Mouse (Mus musculus): ENCODE results near the gene Gm44965. TPM values are rescaled to one million over a fixed set of nuclear protein-coding genes. Genes with fewer than 3 reads are reported as not detected.

Gene Gm44965
- total RNA-seq, 1 experiment from 2014 or later, result not detected

DNA sequence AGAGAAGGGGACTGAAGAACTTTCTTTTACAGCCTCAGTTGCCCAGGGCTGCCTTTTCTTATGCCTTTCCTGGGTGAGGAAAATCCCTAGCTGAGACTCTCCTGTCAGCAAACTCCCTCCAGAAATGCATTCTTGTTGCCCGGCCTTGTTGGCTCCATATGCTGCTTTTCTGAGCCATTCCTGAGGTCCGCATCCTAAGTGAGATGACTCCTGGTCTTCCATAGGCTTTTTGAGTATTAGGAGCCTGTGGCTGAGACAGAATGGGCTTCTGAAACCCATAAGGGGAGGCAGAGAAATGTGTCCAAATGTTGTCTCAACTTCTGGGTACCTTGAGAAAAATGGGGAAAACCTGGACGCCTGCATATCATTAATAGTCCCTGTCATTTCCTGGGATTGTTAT is 19.8 kb upstream of the Gm44965 start:
- ATAC-seq (ENCODE audit: extremely low read depth, insufficient number of reproducible peaks, low FRiP score, poor library complexity, severe bottlenecking), result no peak

DNA sequence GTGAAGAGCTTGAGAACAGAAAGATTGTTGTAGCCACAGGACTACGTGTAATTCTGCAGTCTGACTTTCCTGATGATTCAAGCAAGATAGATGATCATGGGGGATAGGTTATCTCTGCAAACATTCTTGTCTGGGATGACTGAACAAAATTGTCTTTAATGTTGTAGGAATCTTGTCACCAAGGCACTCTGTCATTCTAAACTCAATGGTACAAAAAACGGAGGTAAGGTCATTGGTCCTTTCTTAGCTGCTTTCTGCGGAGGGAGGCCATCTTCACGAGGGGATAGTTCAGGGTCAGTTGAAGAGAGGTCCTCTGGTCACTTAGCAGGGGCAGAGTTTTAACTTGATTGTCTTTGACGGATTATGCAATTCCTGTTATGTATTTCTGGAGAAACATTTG is 15.0 kb upstream of the Gm44965 start:
- no peak for ATAC-seq (ENCODE audit: extremely low read depth, insufficient number of reproducible peaks, low FRiP score, poor library complexity, severe bottlenecking)

DNA sequence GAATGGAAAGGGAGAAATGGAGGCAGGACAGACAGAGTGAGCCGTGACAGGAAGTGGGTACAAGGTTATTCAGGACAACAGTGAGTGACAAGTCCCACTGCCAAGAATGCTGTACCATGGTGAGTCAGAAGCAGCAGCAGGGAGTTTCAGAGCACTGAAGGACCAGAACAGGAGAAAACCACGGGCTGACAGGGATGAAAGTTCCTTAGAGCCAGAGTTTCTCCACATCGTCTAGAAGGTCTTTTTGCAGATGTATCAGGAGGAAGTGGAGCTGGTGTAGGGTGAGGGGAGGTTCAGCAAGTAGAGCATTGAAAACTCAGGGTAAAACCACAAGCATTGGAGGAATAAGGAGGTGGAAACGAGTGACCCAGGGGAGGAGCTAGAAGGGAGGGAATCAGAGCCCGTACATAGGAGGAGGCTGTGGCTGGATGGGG is 14.5 kb upstream of the Gm44965 start:
- no peak for ATAC-seq (ENCODE audit: extremely low read depth, insufficient number of reproducible peaks, low FRiP score, poor library complexity, severe bottlenecking)

DNA sequence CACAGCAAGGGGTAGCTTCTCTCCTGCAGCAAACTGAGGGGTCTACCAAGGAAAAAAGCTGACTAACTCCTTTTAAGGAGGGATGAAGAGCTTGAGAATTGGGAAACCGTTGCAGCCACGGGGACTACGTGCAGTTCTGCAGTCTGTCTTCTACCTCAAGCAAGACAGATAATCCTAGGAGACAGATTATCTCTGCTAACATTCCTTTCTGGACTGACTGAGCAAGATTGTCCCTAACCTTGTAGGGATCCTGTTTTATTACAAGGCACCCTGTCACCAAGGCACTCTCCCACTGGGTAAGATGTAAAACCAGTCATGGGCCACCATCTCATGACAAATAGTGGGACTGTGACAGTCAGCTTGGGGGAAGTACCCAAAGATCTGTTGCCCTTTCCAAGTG is 12.5 kb upstream of the Gm44965 start:
- no peak for ATAC-seq (ENCODE audit: extremely low read depth, insufficient number of reproducible peaks, low FRiP score, poor library complexity, severe bottlenecking)

DNA sequence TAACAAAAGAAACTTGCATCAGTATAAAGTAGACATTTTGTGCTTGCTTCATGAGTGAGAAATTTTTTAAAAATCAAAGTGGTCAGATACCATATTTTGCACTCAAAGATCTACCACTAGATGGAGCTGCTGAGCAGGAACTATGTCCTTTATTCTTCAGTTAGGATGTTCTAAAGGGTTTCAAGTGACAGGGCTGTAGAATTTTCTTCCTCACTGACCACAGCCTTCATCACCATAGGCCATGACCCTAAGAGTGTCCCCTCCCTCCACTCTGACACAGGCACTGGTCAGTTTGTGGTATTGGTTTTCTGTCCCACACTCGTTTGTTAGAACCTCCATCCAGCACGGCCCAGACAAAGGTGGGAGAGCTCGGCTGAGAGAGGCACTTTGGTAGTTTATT is 11.7 kb upstream of the Gm44965 start:
- 0 out of 2 replicates have a peak, but pooled peaks have one; percentile 48 for ATAC-seq (ENCODE audit: extremely low read depth, insufficient number of reproducible peaks, low FRiP score, poor library complexity, severe bottlenecking)

DNA sequence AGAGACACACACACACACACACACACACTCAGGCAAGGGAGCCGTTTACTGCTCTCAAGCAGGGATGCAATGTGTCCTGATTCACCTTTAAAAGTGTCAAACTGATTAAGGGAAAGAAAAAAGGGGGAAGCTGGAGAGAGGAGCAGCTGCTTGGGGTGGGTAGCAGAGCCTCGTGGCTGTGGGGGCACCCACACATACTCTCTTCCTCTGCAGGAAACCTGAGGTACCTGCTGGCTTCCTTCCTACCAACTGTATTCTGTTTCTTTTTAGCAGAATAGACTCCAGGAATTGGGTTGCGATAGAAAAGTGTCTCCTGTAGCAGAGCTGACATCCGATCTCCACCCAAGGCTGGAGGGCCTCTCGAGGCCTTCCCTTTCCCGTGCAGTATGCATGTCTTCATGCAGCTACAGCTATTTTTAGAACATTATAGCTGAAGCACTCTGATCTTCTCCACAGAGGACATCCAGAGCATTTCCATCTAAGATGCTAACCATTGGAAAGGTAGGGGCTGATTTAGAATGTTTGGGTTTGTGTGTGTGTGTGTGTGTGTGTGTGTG is 4.5 kb upstream of the Gm44965 start, which contains the start of gene Gm45021:
Gm45021 (plus strand) TSS at position 417 of the 557 bp plus-strand sequence.
- no peak for ATAC-seq (ENCODE audit: extremely low read depth, insufficient number of reproducible peaks, low FRiP score, poor library complexity, severe bottlenecking)

DNA sequence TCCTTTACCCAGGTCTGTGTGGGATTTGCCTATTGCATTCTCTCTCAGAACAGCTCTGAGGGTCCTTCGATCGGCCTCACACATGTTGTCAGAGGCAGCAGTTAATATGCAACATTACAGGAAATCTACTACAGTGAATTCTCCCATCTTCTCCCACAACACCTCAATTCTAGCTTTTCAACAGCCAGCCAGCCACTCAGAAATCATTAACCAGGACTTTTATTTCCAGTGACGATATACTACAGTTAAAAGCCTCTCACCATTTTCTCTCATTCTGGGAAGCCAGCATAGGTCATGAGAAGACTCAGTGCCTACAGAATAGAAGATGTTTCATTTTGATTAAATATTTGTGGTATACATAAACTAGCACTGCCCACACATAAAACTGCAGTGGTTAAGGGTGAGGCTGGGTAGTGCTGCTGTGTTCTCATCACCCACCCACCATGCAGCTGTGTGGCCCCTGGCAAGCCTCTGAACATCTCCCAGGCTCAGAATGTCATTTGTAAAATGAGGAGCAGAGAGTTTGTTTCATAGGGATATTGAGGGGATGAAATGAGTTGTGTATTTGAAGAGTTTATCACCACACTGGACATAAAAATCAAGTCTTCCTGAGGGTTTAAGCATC is 2.4 kb upstream of the Gm44965 start:
- no peak for ATAC-seq (ENCODE audit: extremely low read depth, insufficient number of reproducible peaks, low FRiP score, poor library complexity, severe bottlenecking)

DNA sequence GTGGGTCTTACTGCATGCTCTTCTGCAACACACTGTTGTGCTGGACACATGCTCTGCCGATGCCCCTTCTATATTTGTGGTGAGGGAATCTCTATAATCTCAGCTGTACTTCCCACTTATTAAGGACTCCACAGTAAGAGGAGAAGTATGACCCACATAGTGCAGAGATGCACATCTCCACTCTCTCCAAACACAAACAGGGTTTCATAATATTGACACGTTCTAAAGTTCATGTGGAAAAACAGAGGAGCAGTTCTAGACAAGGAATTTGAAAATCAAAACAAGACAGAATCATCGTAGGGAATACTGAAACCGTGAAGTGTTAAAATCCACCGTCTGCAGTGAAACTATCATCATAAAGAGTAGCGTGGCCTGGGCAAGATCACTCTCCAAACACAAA is 1.9 kb upstream of the Gm44965 start:
- no peak for ATAC-seq (ENCODE audit: extremely low read depth, insufficient number of reproducible peaks, low FRiP score, poor library complexity, severe bottlenecking)

DNA sequence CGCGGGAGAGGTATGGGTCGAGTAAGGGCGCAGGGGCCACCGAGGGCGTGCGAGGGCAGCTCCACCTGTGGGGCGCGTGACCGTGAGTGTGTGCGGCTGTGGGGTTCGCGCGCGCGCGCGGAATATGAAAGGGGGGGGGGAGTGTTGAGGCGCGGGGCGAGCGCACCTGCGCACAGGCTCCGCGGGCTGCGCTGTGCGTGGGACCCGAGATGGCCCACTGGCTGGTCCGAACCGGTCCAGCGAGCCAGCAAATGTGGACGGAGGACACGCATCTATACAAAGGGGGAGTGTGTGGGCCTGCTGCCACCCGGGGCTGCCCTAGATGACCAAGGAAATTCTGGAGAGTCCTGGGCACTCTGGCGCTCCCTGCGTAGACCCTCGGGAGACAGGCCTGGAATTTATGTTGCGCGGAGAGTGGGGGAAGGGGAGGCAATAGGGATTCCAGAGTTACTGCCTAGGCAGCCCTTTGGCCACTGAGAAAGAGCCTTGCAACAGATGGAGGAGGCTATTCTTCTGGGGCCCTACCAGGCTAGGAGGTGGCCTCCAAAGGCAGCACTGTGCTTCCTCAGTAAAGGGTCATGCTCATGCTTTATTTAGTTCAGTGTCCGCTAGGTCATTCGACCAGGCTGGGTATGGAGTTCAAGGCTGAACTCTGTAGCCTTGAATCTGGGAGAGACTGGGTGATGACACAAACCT is 450 bp downstream of the Gm44965 start:
- no peak for ATAC-seq (ENCODE audit: extremely low read depth, insufficient number of reproducible peaks, low FRiP score, poor library complexity, severe bottlenecking)

DNA sequence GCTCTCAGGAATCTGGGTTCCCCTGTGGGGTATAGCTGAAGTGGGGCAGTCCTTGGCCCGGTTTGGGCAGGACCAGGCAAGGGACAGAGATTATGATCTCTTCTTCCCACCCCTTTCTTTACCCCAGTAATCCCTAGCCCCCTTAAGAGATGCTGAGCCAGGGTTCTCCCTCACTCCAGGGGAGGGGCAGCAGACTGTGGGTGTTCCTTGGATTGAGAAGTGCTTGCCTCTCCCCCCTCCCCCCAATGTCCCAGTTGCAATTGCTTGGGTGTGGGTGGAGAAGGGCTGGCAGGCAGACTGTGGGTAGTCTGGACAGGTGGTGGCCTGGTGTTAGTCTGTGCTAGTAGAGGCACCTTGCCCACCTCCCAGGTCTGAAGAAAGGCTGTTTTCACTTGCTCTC is 1.5 kb downstream of the Gm44965 start:
- ATAC-seq (ENCODE audit: extremely low read depth, insufficient number of reproducible peaks, low FRiP score, poor library complexity, severe bottlenecking), result no peak

DNA sequence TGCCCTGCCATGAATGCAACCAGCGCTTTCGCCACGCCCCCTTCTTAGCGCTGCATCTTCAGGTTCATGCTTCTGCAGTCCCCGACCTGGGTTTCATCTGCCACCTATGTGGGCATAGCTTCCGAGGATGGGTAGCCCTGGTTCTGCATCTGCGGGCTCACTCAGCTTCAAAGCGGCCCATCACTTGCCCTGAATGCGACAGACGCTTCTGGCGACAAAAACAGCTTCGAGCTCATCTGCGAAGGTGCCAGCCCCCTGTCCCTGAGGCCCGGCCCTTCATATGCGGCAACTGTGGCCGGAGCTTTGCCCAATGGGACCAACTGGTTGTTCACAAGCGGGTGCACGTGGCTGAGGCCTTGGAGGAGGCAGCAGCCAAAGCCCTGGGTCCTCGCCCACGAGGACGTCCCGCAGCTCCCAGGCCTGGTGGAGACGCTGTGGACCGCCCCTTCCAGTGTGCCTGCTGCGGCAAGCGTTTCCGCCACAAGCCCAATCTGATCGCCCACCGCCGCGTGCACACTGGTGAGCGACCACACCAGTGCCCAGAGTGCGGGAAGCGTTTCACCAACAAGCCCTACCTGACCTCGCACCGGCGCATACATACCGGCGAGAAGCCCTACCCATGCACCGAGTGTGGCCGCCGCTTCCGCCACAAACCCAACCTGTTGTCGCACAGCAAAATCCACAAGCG is 2.9 kb downstream of the Gm44965 start:
- ATAC-seq (ENCODE audit: extremely low read depth, insufficient number of reproducible peaks, low FRiP score, poor library complexity, severe bottlenecking), result no peak

DNA sequence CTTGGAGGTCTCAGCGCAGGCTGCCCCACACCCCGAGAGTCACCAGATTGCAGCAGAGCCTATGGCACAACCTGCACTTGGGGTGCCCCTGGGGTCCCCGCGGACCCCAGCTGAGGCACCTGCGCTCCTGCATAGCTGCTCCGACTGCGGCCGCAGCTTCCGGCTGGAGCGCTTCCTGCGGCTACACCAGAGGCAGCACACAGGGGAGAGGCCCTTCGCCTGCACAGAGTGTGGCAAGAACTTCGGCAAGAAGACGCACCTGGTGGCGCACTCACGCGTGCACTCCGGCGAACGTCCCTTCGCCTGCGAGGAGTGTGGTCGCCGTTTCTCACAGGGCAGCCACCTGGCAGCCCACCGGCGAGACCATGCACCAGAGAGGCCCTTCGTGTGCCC is 3.5 kb downstream of the Gm44965 start:
- no peak for ATAC-seq (ENCODE audit: extremely low read depth, insufficient number of reproducible peaks, low FRiP score, poor library complexity, severe bottlenecking)

DNA sequence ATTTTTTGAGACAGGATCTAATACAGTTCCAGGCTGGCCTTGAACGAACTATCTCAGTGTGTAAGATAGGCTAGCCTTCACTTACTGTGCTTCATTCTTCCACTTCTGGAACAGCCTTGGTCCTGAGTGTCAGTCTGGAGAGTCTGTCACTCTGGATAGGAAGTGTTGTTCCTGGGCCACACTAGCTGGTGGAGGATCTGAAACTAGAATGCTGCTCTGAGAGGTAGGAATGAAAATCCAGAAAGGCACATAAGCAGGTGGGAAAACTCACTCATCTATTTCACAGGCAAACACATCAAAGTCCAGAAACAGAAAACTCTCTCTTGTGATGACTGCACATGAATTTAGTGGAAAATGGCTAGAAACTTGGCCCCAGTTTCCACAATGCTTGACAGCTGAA is 6.9 kb downstream of the Gm44965 start:
- ATAC-seq (ENCODE audit: extremely low read depth, insufficient number of reproducible peaks, low FRiP score, poor library complexity, severe bottlenecking), result no peak

DNA sequence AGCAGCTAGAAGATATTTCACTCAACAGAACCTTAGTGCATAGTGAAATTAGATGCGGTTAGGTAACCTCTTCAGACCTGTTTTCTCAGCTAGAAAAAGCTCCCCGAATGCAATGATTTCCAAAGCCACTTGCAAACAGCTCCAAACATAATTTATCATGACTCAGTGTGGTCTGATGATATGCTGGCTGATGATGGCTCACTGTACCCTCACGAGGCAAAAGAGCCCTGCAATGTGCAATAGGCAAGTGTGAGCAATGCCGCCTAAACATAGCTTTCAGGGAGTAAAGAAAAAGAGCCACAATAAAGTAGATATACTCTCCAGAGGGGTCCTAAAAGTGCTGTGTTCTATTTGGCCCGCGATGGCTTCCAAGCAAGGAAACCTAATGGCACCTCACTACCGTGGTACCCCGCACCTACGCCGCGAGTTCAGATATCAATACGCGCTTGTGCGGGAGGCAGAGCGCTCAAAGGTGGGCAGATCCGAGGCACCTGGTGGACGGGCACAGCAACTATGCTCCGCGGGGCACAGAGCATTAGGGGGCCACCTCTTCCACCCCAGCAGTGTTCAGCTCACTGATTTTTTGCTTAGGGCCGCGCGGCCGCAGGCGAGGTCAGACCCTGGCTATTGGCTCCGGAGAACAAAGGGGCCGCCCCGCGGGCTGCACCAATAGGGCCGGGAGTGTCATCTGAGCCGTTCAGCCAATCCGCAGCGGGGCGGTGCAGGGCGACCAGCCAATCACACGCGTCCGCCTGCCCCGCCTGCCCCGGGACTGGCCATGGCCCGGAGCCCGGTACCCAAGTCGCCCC is 7.7 kb downstream of the Gm44965 start, which contains the start of gene Zfp775:
Zfp775 (plus strand) TSS at position 793 of the 809 bp plus-strand sequence.
- peak; percentile 98 for ATAC-seq (ENCODE audit: extremely low read depth, insufficient number of reproducible peaks, low FRiP score, poor library complexity, severe bottlenecking)

DNA sequence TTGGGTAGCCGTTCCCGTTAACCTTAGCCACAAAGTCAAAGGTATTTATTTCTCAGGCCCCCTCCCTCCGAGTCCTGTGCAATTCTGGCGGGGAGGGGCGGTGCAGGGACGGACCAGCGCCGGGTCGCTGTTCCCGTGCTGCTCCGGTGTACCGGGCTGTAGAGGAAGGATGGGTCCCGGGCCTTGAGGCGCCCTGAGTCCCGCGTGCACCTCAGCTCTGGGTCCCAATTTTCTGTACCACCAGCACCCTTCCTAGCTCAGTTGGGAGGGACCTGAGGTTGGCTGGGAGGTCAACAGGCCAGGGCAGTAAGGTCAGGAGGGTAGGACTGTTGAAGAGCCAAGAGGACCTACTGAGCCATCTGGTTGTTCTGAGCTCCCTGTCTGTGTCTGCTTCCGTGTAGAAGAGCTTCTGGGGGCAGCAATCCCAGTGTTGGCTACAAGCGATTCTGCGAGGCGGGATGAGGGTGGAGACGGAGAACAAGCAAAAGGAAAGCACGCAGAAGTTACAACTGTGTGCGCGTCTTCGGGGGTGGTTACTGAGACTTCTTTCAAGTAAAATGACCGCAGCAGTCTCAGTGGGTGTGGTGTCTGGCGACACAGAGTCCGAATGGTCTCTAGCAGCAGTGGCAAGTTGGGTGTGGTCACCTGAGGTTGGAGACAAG is 8.5 kb downstream of the Gm44965 start:
- peak; percentile 2; the same call in 1 of the 2 replicates for ATAC-seq (ENCODE audit: extremely low read depth, insufficient number of reproducible peaks, low FRiP score, poor library complexity, severe bottlenecking)

DNA sequence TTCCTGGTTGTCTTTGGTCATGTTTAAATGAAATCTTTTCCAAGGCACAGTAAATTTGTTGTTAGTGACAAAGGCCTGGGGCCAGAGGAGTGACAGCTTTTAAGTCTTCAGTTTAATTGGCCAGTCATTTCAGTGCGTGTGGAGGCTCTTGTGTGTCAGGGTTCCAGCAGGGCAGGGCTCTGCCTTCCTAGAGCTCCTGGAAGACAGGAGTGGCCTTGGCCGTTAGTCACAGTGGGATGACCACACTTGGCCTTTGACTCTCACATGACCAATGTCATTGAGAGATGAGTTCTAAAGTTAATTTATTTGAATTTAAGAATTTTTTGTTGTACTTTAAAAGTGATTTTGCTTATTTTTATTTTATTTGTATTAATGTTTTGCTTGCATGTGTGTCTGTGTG is 14.4 kb downstream of the Gm44965 start:
- no peak for ATAC-seq (ENCODE audit: extremely low read depth, insufficient number of reproducible peaks, low FRiP score, poor library complexity, severe bottlenecking)

DNA sequence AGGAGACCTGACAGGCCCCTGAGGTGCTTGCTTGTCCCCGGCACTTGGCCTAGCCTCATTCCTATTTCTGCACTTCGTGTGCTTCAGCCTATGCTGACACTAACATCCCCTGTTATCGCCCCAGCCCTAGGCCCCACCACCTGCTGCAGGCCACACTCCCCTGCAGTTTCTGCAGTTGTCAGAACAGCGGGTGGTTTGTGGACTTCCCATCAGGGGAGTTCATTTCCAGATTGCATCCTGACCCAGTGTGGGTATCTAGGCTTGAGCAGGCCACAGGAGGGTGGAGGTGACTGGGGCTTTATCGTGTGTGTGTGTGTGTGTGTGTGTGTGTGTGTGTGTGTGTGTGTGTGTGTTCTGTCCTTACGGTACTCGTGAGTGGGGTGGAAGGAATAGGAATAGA is 15.8 kb downstream of the Gm44965 start:
- ATAC-seq (ENCODE audit: extremely low read depth, insufficient number of reproducible peaks, low FRiP score, poor library complexity, severe bottlenecking), result 0 out of 2 replicates have a peak, but pooled peaks have one; percentile 1

DNA sequence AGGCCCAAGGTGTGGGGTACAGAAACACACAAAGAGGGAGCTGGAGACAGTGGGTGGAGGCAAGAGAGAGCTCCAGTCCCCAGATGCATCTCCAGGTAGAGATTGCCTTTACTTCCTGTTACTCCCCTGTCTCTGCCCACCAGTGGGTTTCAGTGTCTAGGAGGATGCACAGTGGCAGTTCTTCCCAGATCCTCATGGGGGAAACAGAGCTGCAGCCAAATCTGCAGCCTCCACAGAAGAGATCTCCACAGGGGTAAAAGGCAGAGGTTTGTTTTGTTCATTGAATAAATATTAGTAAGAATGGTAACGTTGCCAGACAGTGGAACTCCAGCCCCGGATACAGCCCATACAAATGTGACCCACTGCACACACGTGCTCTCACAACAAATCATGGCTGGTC is 16.9 kb downstream of the Gm44965 start:
- ATAC-seq (ENCODE audit: extremely low read depth, insufficient number of reproducible peaks, low FRiP score, poor library complexity, severe bottlenecking), result no peak
